Mouse (Mus musculus) cerebellum, adult 9-10 months (tissue): Measurements from ENCODE around the gene Pfdn6.

Source experiments
- DNase-seq: peaks from one replicate; pipeline ENCODE4 v3.0.0; 2022

Pfdn6 gene

DNA sequence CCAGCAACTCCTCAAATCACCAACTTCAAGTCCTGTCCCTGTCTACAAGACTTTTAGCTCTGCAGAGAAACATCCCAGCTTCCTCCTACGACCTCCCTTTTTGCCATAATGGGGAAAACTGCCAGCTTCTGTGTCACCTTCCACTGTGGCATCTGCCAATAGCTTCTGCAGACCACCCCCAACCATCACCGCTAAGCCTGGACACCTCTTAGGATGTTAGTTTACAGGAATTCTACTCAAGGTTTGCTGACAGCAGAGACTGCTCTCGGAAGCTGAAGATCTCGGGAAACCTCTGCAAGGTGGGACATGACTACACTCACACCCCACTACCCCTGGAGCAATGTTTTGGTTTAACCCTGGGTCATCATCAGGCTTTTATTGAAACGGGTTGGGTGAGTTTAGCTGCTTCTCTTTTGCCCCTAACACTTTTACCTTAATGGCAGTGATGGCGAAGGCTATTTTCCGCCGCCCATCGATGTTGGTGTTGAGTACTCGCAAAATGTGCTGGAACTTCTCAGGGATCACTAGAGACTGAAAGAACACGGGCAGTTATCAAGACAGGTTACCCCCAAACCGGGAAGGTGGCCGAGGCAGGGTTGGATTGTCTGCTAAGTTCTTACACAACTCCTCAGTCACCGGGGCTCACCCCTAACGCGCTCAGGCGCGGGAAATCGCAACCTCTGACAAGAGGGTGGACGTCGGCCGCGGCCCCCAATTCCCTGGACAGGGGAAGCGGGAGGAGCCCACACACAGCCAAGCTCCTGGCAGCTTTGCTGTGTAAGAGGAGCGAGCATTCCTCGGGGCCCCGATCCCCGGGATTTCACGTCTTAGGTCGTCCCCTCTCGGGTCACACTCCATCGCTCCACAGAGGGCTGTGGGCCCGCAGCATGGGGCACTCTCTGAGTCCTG is 14.8 kb upstream of the Pfdn6 start:
- DNase-seq, result peak; percentile 55

GRCm38 (mm10) chr17:33953961-33954565 is 13.9 kb upstream of the Pfdn6 start:
- DNase-seq, result peak; percentile 57

- no peak for DNase-seq
These were observed 13.2 kb upstream of the Pfdn6 start for GRCm38 (mm10) chr17:33953310-33953709.

DNA sequence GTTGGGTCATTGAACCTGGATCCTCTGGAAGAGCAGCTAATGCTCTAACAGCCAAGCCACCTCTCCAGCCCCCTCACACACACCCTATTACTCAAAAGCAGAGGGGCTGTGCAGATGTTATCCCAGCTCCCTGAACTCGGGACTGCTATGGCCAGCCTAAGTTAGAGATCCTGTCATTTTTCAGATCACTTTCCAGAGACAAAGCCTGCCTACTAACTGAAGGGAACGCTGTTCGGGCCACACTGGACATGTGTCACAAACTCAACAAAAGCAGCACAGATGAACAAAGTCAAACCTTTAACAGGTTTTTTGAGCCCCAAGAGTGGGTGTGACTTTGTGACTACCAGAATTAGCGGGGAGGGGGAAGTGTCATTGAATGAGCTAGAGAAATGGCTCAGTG is 12.7 kb upstream of the Pfdn6 start:
- no peak for DNase-seq

GRCm38 (mm10) chr17:33952015-33952414 is 11.9 kb upstream of the Pfdn6 start:
- DNase-seq, result peak; percentile 36

- DNase-seq, result peak; percentile 67
These were observed 11.1 kb upstream of the Pfdn6 start, which contains the start of gene B3galt4 for GRCm38 (mm10) chr17:33951021-33951946. Gene B3galt4, minus strand, starts transcription at chr17:33951488.

DNA sequence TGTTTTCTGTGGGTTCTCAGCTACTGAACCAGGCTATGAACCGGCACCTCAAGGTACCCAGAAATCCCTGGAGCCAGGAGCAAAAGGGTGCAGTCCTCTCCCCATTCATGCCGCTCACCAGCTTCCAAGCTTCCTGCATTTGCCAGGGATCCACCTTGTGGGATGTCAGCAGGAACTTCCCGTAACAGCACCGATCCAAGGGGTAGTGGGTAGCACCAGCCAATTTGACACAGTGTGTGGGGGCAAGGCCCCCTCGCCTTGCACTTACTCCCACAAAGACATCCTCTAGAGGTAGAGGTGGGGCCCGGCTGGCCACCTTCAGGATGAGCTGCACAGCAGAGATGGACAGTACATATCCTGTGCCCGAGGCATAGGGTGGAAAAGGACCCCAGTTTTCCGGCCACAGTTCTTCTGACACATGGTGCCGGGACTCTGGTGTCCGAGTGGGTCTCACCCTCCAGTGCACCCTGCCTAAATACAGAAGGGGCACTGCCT is 10.0 kb upstream of the Pfdn6 start:
- no peak for DNase-seq

DNA sequence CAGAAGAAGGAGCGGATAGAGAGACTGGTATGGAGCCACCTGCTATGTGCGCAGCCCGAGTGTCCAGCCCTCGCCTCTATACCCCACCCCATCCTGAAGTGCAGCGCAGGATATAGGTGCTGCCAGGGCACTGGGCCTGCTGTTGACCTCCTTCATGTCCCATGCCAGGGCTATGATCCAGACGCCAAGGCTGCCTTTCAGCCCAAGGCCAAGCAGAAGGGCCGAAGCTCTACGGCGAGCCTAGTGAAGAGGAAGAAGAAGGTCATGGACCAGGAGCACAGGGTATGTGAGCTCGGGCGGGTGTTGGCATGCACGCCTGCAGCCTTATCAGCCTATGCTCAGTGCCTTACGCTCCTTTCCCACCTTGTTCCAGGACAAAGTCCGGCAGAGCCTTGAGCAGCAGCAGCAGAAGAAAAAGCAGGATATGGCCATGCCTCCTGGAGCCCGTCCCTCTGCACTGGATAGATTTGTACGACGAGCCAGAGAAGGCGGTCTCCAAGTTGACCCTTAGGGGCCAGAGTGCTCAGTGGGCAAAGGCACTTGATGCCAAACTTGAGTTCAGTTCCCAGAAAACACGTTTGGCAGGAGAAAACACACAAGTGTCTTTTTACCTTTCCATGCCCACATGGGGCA is 8.9 kb upstream of the Pfdn6 start:
- DNase-seq, result no peak

DNA sequence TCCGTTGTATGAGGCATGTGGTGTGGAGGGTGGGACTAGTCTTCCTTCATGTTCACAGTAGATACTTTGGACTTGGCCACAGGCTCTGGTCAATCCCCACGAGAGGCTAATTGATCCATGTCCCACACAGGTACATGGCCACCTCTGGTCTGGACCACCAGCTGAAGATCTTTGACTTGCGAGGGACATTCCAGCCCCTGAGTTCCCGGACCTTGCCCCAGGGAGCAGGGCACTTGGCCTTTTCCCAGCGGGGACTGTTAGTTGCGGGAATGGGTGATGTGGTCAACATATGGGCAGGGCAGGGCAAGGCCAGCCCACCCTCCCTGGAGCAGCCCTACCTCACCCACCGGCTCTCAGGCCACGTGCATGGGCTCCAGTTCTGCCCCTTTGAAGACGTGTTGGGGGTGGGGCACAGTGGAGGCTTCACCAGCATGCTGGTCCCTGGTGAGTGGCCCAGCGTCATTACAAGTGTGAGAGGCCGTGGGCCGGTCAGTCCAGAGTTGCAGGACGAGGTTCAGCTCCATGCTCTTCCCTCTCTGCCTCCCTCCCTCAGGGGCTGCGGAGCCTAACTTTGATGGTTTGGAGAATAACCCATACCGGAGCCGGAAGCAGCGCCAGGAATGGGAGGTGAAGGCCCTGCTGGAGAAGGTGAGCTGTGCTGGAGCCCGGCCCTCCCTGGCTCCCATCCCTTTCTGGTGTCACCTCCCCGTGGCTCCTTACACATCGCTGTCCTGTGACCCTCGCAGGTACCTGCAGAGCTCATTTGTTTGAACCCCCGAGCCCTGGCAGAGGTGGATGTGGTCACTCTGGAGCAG is 8.2 kb upstream of the Pfdn6 start:
- peak; percentile 34 for DNase-seq

- no peak for DNase-seq
These were observed 7.4 kb upstream of the Pfdn6 start for GRCm38 (mm10) chr17:33947430-33948089.

- no peak for DNase-seq
These were observed 3.3 kb upstream of the Pfdn6 start for GRCm38 (mm10) chr17:33943454-33943853.

DNA sequence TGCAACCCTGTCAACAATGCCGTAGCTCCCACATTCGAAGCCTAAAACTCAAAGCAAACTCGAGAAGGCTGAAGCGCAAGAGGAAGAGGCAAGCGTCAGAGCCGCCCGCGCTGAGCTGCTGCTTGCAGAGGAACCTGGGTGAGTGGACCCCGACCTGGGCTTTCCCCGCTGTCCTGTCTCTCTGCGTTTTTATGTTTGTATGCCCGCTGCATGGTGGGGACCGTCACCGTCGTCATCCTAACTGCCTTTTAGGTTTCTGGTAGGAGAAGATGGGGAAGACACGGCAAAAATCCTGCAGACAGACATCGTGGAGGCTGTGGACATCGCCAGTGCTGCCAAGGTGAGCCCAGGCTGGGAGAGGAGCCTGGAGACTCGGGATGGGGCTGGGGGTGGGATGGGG is 1.2 kb upstream of the Pfdn6 start:
- DNase-seq, result no peak

DNA sequence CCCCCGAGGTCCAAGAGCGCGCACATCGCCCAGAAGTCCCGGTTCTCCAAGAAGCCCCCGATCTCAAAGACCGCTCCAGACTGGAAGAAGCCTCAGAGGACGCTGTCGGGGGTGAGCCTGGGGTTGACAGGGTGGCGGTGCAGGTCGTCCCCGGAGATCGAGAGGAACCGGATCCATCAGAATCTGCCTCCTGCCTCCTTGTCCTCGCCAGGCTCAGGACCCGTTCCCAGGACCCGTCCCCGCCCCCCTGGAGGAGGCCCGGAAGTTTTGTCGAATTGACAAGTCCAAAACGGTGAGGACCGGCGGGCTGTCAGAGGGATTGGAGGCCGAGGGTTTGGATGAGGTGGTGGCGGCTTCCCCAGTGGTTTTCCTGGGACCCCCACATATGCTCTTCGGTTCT is 838 bp upstream of the Pfdn6 start:
- DNase-seq, result no peak

DNA sequence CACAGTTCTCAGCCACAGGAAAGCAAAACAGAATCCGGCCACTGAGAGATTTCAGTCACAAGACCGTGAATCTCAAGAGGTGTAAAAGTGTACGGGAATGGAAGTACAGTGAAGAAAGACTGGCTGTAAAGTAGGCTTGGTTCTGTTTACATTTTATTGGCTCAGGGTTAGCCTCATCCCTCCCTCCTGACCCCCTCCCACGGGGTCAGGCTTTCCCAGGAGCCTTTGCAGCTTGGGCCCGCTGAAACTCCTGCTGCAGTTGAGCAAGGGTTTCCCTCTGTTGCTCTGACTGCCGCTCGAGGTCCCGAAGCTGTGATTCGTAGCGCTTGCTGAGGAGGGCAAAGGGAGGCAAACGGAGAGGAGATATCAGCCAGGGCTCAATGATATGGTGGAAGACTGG is 1.4 kb downstream of the Pfdn6 start:
- no peak for DNase-seq

DNA sequence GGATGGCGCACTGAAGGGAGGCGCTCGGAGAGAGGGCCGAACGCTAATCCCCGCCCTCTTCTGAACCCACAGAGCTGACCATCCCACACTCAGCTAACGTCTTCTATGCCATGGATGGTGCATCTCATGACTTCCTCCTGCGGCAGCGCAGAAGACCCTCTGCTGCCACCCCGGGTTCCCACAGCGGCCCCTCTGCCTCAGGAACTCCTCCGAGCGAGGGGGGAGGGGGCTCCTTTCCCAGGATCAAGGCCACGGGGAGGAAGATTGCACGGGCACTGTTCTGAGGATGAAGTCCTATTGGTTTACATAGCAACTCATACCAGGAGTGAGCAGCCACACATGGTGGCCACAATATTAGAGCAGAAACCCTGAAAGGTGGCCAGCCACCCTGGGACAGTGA is 3.1 kb downstream of the Pfdn6 start:
- DNase-seq, result no peak

GRCm38 (mm10) chr17:33935422-33936055 is 4.6 kb downstream of the Pfdn6 start:
- DNase-seq, result no peak

- DNase-seq, result no peak
These were observed 7.2 kb downstream of the Pfdn6 start for GRCm38 (mm10) chr17:33932970-33933369.

DNA sequence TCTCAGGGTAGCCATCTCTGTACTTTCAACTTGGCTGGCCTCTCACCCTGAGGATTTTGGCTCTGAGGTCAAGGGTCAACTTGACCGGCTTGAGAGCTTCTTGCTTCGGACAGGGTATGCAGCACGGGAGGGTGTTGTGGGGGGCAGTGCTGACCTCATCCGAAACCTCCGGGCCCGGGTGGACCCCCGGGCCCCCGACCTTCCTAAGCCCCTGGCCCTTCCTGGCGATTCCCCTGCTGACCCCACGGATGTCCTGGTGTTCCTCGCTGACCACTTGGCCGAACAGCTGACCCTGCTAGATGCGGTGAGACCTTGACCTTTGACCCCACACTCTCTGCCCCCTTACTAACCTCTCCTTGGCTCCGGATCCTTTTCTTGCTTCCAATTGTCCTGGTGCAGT is 7.7 kb downstream of the Pfdn6 start:
- no peak for DNase-seq

DNA sequence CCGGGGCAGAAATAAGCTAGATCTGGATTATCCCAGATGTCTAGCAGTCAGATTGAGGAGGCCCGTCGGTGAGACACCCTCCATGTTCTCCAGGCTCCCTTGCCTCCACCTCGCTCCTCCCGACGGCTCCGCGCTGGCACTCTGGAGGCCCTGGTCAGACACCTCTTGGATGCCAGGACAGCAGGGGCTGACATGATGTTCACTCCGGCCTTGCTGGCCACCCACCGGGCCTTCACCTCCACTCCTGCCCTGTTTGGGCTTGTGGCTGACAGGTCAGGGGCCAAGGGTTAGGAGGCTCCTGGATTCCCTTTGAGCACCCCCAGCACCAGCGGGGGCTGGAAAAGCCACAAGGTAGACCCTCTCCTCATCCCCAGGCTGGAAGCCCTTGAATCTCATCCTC is 8.2 kb downstream of the Pfdn6 start:
- no peak for DNase-seq

GRCm38 (mm10) chr17:33931159-33931866 is 8.8 kb downstream of the Pfdn6 start:
- no peak for DNase-seq
